Mouse (Mus musculus): ENCODE measurements at regions not wholly inside any gene's neighbourhood (a gene's known extent, or its start where the extent isn't known, plus 50 kb on each side); places are given as distances from the start of the nearest gene placed in this dataset.

GRCm38 (mm10) chr10:120593876-120594275 lies 117.6 kb upstream of the Hmga2 start:
- TF ChIP-seq EP300 (IDR thresholded peaks at IDR 0.05; ENCODE audit: low read depth) = no peak
- TF ChIP-seq CTCF (IDR thresholded peaks at IDR 0.05; ENCODE audit: low read depth) = no peak

Data from liver, embryonic 14.5 days (tissue).